Mouse (Mus musculus): ENCODE data around the gene Gm44579. TPM values are rescaled to one million over a fixed set of nuclear protein-coding genes. Genes with fewer than 3 reads are reported as not detected.

The Gm44579 gene
- polyA plus RNA-seq, 1 experiment from 2014 or later: not detected

DNA sequence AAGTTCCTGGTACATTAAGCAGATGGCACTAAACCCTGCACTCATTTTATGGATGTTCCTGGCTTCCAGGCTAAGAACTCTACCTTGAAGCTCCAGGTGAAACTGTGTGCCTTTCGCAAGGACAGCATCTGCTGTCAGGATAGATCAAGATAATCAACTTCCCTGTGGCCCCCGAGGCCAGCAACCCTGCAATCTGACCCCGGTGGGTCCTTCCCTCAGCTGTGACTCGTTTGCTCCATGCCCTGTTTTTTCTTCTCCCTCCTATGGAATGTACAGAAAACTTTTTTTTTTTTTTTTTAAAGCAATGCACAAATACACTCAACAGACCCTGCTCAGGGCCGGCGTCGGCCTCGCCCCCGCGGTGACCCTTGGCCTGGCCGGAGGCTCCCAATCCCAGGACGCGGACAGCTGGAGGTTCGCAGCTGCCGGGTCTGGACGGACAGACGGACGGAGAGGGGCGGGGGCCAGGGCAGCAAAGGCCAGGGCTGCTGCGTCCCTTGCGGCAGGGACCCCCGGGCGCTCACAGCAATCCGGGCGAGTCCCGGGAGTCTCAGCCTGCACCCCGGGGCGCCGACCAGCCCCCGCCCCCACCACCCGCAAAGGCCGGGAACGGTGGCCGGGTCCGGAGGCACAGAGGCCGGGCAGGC is 75.8 kb downstream of the Gm44579 start:
- DNase-seq (ENCODE audit: low spot score): peak; percentile 57
- Histone ChIP-seq H3K36me3 (replicated peaks) (peaks cover 26% of the 10 kb centered on the region), H3K27ac (replicated peaks) (peak overlapping the region; percentile 93), H3K4me1 (peaks cover 18% of the 10 kb centered on the region), H3K9me3 (no peaks in the 10 kb centered on the region), H3K4me3 (peak overlapping the region; percentile 95), H3K27me3 (replicated peaks; ENCODE audit: low read depth, poor library complexity, severe bottlenecking) (no peaks in the 10 kb centered on the region)
- under 1% methylated on average over 36 of the region's 36 CpGs for WGBS

DNA sequence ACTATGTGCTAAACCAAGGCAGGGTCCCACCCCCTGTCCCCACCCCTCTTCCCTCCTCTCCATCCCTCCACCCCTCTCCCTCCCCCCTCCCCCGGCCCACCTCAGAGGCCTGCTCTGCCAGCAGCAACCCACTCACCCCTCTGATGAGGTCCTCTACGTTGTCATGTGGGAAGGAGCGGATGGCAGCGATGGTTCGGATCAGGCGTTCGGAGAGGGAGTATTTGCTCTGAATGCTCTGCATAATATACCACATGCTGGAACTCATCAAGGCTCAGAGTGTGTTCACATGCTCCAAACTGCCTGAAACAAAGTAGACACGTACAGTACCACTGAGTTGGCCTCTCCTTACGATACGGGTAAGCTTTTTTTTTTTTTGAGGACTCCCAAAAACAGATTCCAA is 78.3 kb downstream of the Gm44579 start:
- H3K4me1 ChIP-seq: peaks cover 18% of the 10 kb centered on the region
- H3K9me3 ChIP-seq: no peaks in the 10 kb centered on the region
- DNase-seq (ENCODE audit: low spot score): no peak
- H3K36me3 ChIP-seq (replicated peaks): peaks cover 49% of the 10 kb centered on the region
- WGBS: 83% methylated on average over 10 of the region's 10 CpGs
- H3K27me3 ChIP-seq (replicated peaks; ENCODE audit: low read depth, poor library complexity, severe bottlenecking): no peaks in the 10 kb centered on the region
- no peak overlapping the region for H3K4me3 ChIP-seq
- no peak overlapping the region for H3K27ac ChIP-seq (replicated peaks)

DNA sequence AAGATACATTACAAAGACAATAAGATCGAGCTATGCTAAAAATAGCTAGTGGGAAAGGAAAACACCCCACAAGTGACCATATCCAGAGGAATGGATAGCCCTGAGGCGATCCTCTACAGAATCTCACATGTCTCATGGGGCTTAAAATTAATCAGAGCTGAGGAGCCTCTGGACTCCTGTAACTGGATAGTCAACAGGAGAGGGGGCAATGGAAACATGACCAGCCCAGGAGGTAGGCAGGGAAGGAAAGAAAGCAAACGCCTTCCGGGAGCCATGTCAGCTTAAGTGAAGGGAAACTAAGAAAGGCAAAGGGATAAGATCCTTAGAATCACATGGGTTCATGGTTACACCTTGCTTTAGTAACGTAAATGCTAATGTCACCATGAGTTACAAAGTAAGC is 80.0 kb downstream of the Gm44579 start:
- Histone ChIP-seq H3K27me3 (replicated peaks; ENCODE audit: low read depth, poor library complexity, severe bottlenecking) (no peaks in the 10 kb centered on the region), H3K9me3 (no peaks in the 10 kb centered on the region), H3K36me3 (replicated peaks) (peaks cover 66% of the 10 kb centered on the region), H3K4me1 (peaks cover 14% of the 10 kb centered on the region), H3K4me3 (no peak overlapping the region), H3K27ac (replicated peaks) (no peak overlapping the region)
- no peak for DNase-seq (ENCODE audit: low spot score)
- WGBS: 89% methylated on average over 5 of the region's 5 CpGs

DNA sequence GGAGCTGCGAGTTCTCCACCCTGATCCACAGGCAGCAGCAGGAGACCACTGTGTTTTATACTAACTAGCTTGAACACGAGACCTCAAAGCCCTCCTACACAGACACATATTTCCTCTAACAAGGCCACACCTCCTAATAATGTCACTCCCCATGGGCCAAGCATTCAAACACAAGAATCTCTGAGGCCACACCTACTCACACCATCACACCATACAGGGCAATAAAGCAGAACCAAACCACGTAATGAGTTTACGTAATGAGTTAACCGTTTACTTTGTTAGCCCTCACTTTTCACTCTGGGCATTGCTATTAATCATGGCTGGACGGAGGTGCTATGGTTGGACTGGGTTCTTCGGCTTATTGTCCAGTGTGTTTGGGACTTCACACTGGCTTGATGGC is 81.0 kb downstream of the Gm44579 start:
- H3K36me3 ChIP-seq (replicated peaks): peaks cover 76% of the 10 kb centered on the region

DNA sequence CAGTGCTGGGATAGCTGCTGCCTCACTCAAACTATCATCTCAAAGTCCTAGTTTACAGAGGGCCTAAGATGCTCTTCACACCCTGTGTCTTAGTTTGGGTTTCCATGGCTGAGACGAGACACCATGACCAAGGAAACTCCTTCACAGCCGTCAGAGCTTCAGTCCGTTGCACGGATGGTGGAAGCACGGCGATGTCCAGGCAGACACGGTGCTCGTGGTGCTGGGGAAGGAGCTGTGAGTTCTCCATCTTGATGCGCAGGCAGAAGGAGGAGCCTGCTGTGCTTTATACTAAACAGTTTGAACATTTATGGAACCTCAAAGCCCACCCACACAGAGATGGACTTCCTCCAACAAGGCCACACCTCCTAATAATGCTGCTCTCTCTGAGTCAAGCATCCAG is 83.9 kb downstream of the Gm44579 start:
- no peak overlapping the region for H3K4me3 ChIP-seq
- WGBS: 93% methylated on average over 9 of the region's 9 CpGs
- H3K27ac ChIP-seq (replicated peaks): no peak overlapping the region
- H3K27me3 ChIP-seq (replicated peaks; ENCODE audit: low read depth, poor library complexity, severe bottlenecking): no peaks in the 10 kb centered on the region
- peaks cover 97% of the 10 kb centered on the region for H3K36me3 ChIP-seq (replicated peaks)
- H3K9me3 ChIP-seq: no peaks in the 10 kb centered on the region
- H3K4me1 ChIP-seq: no peaks in the 10 kb centered on the region
- DNase-seq (ENCODE audit: low spot score): no peak

More for the DNA sequence above, 81.0 kb downstream of the Gm44579 start:
- no peak overlapping the region for H3K27ac ChIP-seq (replicated peaks)
- no peak overlapping the region for H3K4me3 ChIP-seq
- no peak for DNase-seq (ENCODE audit: low spot score)
- H3K27me3 ChIP-seq (replicated peaks; ENCODE audit: low read depth, poor library complexity, severe bottlenecking): no peaks in the 10 kb centered on the region
- WGBS: 89% methylated on average over 7 of the region's 7 CpGs
- peaks cover 7% of the 10 kb centered on the region for H3K4me1 ChIP-seq
- H3K9me3 ChIP-seq: no peaks in the 10 kb centered on the region

Other genes starting within 250 kb of the Gm44579 start
- 271 and 282 TPM in 2 replicates for gene Col2a1, start 216.3 kb downstream of the Gm44579 start, polyA plus RNA-seq (2016; fragmentation: Nextera tagmentation; extraction: Ambion mirVana)
- gene Pfkm, start 128.4 kb downstream of the Gm44579 start, polyA plus RNA-seq (2016; fragmentation: Nextera tagmentation; extraction: Ambion mirVana): 36.6 and 39.8 TPM in 2 replicates
- gene Senp1, start 127.2 kb downstream of the Gm44579 start, polyA plus RNA-seq (2016; fragmentation: Nextera tagmentation; extraction: Ambion mirVana): 46.6 and 47.3 TPM in 2 replicates
- gene Asb8, start 55.4 kb downstream of the Gm44579 start, polyA plus RNA-seq (2016; fragmentation: Nextera tagmentation; extraction: Ambion mirVana): 38.0 and 43.2 TPM in 2 replicates
- gene Ccdc184, start 53.8 kb downstream of the Gm44579 start, polyA plus RNA-seq (2016; fragmentation: Nextera tagmentation; extraction: Ambion mirVana): 2.1 and 2.5 TPM in 2 replicates
- gene Olfr288, start 25.4 kb downstream of the Gm44579 start, polyA plus RNA-seq (2016; fragmentation: Nextera tagmentation; extraction: Ambion mirVana): not detected in 2 replicates
- gene Olfr287, start 79 bp upstream of the Gm44579 start, polyA plus RNA-seq (2016; fragmentation: Nextera tagmentation; extraction: Ambion mirVana): not detected in 2 replicates
- not detected in 2 replicates for gene Olfr286, start 13.5 kb upstream of the Gm44579 start, polyA plus RNA-seq (2016; fragmentation: Nextera tagmentation; extraction: Ambion mirVana)
- gene H1fnt, start 36.3 kb upstream of the Gm44579 start, polyA plus RNA-seq (2016; fragmentation: Nextera tagmentation; extraction: Ambion mirVana): not detected in 2 replicates
- 0.44 and 0.52 TPM in 2 replicates for gene Zfp641, start 75.2 kb upstream of the Gm44579 start, polyA plus RNA-seq (2016; fragmentation: Nextera tagmentation; extraction: Ambion mirVana)
- not detected in 2 replicates for gene Olfr285, start 96.4 kb upstream of the Gm44579 start, polyA plus RNA-seq (2016; fragmentation: Nextera tagmentation; extraction: Ambion mirVana)
- not detected in 2 replicates for gene Olfr284, start 120.0 kb upstream of the Gm44579 start, polyA plus RNA-seq (2016; fragmentation: Nextera tagmentation; extraction: Ambion mirVana)
- gene Olfr283, start 160.0 kb upstream of the Gm44579 start, polyA plus RNA-seq (2016; fragmentation: Nextera tagmentation; extraction: Ambion mirVana): not detected in 2 replicates
- not detected in 2 replicates for gene Olfr282, start 210.2 kb upstream of the Gm44579 start, polyA plus RNA-seq (2016; fragmentation: Nextera tagmentation; extraction: Ambion mirVana)
- not detected in 2 replicates for gene Olfr281, start 231.6 kb upstream of the Gm44579 start, polyA plus RNA-seq (2016; fragmentation: Nextera tagmentation; extraction: Ambion mirVana)
- not detected in 2 replicates for gene OR5BS1P, start 248.9 kb upstream of the Gm44579 start, polyA plus RNA-seq (2016; fragmentation: Nextera tagmentation; extraction: Ambion mirVana)

All from embryonic facial prominence, embryonic 10.5 days (tissue).